Mouse (Mus musculus) small intestine, adult 2 months (tissue): Measurements from ENCODE around the gene Rnf224.

Source experiments
- CTCF ChIP-seq: fragments of 200-500 bp; IDR thresholded peaks from 2 replicates; pipeline ENCODE4 v1.5.1; 2012; ENCODE audit warnings: low read depth, mild to moderate bottlenecking, control low read depth, inconsistent platforms, low read length, moderate library complexity, mixed read lengths; ENCODE audit not compliant: insufficient replicate concordance, insufficient read length; ENCODE audit errors: extremely low read depth
- POLR2A ChIP-seq: fragments of 200-500 bp; IDR thresholded peaks from 2 replicates; pipeline ENCODE4 v1.6.1; 2012; ENCODE audit warnings: low read depth, mild to moderate bottlenecking, control low read depth, inconsistent platforms, low read length, moderate library complexity

DNA sequence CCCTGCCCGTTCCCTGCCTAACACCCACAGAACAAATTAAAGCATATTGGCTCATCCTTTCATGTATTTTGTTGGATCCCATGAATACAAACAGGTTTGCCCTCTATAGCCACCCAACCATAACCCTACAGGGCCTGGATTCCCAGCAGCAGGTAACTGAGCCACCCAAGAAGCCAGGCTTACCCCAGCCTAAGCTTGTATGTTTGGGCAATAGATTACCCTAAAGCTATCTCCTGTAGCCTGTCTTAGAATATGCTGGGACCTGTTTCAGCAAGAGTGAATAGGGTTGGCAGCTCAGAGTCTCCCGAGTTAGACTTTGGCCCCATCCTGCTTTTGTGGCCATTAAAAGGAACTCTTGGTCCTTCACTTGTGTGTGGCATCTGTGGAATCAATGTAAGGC lies 49.0 kb upstream of the Rnf224 start:
- TF ChIP-seq CTCF (no peak), POLR2A (no peak)
